Mouse (Mus musculus) testis, adult 2 months (tissue): ENCODE data around the gene 1700109H08Rik. TPM values are rescaled to one million over a fixed set of nuclear protein-coding genes. Genes with fewer than 3 reads are reported as not detected.
A peak's percentile ranks its signal among the peaks of the same experiment; 100 is the strongest.

Source experiments
- H3K27ac ChIP-seq: fragments of 200-500 bp; 2 replicates; pipeline ENCODE4 v1.5.1; 2012; ENCODE audit warnings: low read depth, low read length; ENCODE audit not compliant: control insufficient read depth, insufficient read depth
- H3K27me3 ChIP-seq: fragments of 200-500 bp; 2 replicates; pipeline ENCODE4 v1.6.1; 2012; ENCODE audit warnings: mild to moderate bottlenecking, low read length, moderate library complexity; ENCODE audit not compliant: control insufficient read depth, insufficient read depth
- H3K36me3 ChIP-seq: fragments of 200-500 bp; 2 replicates; pipeline ENCODE4 v1.6.1; 2012; ENCODE audit warnings: mild to moderate bottlenecking, low read length; ENCODE audit not compliant: control insufficient read depth, insufficient read depth
- H3K4me1 ChIP-seq: fragments of 200-500 bp; 2 replicates; pipeline ENCODE4 v1.6.1; 2012; ENCODE audit warnings: low read length; ENCODE audit not compliant: control insufficient read depth, insufficient read depth
- H3K4me3 ChIP-seq: fragments of 200-500 bp; 2 replicates; pipeline ENCODE4 v1.5.1; 2012; ENCODE audit warnings: low read depth, mild to moderate bottlenecking, low read length, moderate library complexity, mixed read lengths; ENCODE audit not compliant: control insufficient read depth
- CTCF ChIP-seq: fragments of 200-500 bp; IDR thresholded peaks from 2 replicates; pipeline ENCODE4 v1.5.1; 2012; ENCODE audit warnings: low read depth, mild to moderate bottlenecking, inconsistent platforms, low read length, moderate library complexity; ENCODE audit not compliant: control insufficient read depth, insufficient read depth, insufficient replicate concordance
- POLR2A ChIP-seq: fragments of 200-500 bp; IDR thresholded peaks from 2 replicates; pipeline ENCODE4 v1.6.1; 2012; ENCODE audit warnings: low read depth, mild to moderate bottlenecking, inconsistent platforms, low read length, moderate library complexity; ENCODE audit not compliant: control insufficient read depth
- polyA plus RNA-seq: library from polyadenylated mRNA; depleted of rRNA; stranded (reverse); fragments of >200 nt; gene quantifications from 2 replicates; pipeline ENCODE4 v1.2.3, GENCODE M21; 2012

Gene 1700109H08Rik
- polyA plus RNA-seq, 1 experiment, result 46.6 TPM

DNA sequence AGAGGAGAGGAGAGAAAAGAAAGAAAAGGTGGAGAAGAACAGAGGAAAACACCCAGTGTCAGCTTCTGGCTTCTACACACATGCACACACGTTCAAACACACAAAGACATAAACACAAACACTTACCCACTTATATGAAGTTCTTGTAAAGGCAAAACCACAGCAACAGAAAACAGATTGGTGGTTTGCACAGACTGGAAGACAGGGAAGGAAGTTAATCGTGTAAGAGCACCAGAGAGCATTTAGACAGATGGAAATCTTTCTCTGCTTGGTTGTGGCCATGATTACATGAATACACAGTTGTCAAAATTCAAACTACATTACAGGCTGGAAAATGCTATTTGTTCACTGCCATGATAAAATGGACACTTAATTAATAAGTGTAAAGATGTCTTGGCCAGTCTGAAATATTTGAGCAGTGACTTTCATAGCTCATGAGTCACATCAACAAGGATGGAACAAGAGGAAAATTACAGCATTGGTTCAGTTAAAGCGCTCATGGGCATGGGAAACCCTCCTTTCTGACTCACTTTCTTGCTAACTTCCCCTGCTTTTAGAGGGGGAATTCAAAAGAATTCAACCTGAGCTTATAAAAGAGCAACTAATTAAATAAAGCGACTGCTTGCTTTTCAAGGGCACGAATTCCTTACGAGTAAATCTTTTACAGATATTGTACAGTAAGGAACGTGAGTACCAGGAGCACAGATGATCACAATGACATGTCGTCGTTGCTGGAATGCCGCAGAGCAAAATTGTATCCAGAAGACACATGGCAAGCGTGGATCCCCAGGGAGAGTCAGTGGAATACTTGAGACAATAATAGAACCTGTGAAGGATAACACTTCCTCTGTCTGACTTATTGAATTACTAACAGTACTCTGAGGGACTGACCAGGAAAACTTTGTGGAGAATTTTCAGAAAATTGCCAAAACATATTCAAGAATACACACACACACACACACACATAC is 32.6 kb upstream of the 1700109H08Rik start:
- TF ChIP-seq POLR2A, result no peak
- TF ChIP-seq CTCF, result no peak
- Histone ChIP-seq H3K4me1 (no peaks in the 10 kb centered on the region), H3K27me3 (no peaks in the 10 kb centered on the region), H3K36me3 (no peaks in the 10 kb centered on the region), H3K27ac (no peak overlapping the region), H3K4me3 (no peak overlapping the region)

DNA sequence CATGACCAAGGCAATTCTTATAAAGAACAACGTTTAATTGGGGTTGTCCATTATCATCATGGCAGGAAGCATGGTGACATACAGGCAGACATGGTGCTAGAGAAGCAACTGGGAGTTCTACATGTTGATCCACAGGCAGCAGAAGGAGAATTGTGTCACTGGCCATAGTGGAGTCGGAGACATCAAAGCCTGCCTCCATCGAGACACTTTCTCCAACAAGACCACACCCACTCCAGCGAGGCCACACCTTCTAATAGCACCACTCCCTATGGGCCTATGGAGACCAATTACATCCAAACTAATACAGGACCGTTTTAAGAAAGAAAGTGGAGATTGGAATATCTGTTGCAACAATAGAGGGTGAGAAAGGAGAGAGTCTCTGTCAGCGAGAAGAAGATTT is 29.5 kb upstream of the 1700109H08Rik start:
- Histone ChIP-seq H3K27me3 (no peaks in the 10 kb centered on the region), H3K4me3 (no peak overlapping the region), H3K36me3 (no peaks in the 10 kb centered on the region), H3K4me1 (0 out of 2 replicates have a peak, but pooled peaks cover 2% of the 10 kb centered on the region), H3K27ac (no peak overlapping the region)
- TF ChIP-seq CTCF, result no peak
- TF ChIP-seq POLR2A, result no peak

DNA sequence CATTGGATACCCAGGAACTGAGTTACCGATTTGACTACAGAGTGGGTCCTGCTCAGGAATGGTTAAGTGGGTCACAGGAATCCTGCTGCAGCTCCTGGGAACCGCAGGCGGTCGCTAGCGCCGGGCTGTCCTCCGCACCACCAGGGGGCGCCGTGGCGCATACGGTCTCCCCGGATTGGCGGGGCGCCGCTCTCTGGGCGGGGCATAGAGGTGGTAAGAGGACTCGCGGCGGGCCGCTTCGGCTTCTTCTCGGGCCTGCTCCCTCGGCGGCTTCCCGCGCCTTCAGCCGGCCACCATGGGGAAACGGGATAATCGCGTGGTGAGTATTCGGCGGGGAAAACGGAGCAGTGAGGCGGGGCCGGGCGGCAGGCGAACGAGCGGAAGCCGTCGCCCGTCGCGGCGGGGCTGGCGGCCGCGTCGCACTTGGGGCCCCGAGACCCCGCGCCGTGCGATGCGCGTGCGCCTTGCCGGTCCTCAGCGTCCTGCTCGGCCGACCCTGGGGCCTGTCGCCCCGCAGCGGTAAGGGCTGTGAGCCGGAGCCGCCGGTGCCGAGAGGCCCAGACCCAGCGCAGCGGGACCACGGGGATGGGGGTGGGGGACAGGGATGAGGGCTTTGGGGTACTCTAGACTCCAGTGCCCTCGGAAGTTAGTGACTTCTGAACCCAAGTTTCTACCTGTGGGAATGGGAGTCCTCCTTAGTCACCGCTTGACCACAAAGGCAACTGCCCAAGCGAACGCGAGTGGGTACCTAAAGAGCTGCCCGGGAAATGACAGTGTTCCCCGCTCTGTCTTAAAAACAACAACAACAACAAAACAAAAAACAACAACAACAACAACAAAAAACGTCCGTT is 27.5 kb upstream of the 1700109H08Rik start, which contains the start of gene Fam133b:
Gene Fam133b (plus strand): TSS at position 205 of the 851 bp plus-strand sequence.
- Histone ChIP-seq H3K36me3 (no peaks in the 10 kb centered on the region), H3K27ac (peak within 1 kb of the TSS; percentile 92), H3K4me3 (peak within 1 kb of the TSS; percentile 96), H3K27me3 (no peaks in the 10 kb centered on the region), H3K4me1 (0 out of 2 replicates have a peak, but pooled peaks cover 2% of the 10 kb centered on the region)
- TF ChIP-seq POLR2A (peak; percentile 87; the same call in 1 of the 2 replicates), CTCF (peak; percentile 95)

DNA sequence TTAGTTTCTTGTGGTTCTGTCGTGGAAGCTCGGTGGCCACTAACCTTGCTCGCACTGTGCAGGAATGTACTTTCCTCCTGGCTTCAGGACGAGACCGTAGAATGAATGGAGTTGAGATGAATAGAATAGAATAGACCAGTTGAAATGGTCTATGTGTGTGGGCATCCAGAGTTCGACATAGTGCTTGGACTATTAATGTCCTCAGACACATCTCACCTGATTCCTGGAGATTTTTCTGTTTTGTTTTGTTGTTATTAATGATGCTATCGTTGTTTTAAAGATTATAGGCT is 26.9 kb upstream of the 1700109H08Rik start:
- Histone ChIP-seq H3K27me3 (no peaks in the 10 kb centered on the region), H3K27ac (peak overlapping the region; percentile 92; the same call in 1 of the 2 replicates), H3K36me3 (no peaks in the 10 kb centered on the region), H3K4me3 (peak overlapping the region; percentile 96), H3K4me1 (0 out of 2 replicates have a peak, but pooled peaks cover 2% of the 10 kb centered on the region)
- TF ChIP-seq POLR2A (no peak), CTCF (no peak)

DNA sequence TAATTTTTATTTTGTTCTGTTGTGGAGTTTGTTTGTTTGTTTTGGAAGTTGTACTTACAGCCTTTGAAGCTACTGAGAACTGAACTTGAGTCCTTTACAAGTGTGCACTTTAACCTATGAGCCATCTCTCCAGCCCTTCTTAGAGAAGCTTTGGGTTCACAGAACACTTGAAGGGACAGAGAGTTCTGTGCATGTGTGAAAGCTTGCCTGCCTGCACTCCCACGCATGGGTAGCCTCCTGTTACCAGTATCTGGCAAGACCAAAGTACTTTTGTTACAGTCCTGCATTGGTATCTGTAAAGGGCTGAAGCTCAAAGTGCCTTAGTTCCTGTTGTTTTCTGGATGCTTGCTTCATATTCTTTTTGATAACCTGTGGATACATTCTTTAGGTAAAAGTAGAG is 25.1 kb upstream of the 1700109H08Rik start:
- no peaks in the 10 kb centered on the region for H3K36me3 ChIP-seq
- TF ChIP-seq CTCF (no peak), POLR2A (no peak)
- H3K27me3 ChIP-seq, result no peaks in the 10 kb centered on the region
- H3K4me3 ChIP-seq, result no peak overlapping the region
- no peak overlapping the region for H3K27ac ChIP-seq
- H3K4me1 ChIP-seq, result 0 out of 2 replicates have a peak, but pooled peaks cover 2% of the 10 kb centered on the region

DNA sequence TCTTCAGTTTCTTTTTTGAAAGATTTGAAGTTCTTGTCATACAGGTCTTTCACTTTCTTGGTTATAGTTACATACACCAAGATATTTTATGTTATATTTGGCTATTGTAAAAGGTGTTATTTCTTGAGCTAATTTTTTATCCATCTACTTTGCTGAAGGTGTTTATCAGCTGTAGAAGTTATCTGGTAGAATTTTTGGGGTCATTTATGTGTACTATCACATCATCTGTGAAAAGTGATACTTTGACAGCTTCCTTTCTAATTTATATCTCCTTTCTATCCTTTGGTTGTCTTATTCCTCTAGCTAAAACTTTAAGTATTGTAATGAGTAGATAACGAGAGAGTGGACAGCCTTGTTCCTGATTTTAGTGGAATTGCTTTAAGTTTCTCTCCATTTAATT is 19.9 kb upstream of the 1700109H08Rik start:
- Histone ChIP-seq H3K36me3 (peaks cover 2% of the 10 kb centered on the region; the same call in 1 of the 2 replicates), H3K4me1 (no peaks in the 10 kb centered on the region), H3K27ac (no peak overlapping the region), H3K4me3 (no peak overlapping the region), H3K27me3 (no peaks in the 10 kb centered on the region)
- TF ChIP-seq CTCF, result no peak
- no peak for TF ChIP-seq POLR2A

DNA sequence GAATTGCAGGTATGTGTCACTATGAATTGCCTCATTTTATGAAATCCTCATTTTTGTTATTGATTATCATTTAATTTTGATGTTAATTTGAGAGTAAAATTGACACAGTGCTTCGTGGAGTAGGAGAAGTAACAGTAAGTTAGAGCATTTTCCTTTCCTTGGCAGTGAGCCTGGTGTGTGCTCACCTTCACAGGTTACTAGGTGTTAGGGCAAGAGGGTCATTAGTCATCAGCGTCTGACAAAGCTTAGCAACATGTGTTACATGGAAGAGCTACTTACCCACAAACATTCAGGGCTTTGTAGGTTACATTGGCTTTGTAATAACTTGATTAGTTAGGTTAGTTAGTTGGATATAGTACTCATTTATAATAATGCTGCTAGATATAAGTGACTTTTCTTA is 17.2 kb upstream of the 1700109H08Rik start:
- no peak overlapping the region for H3K27ac ChIP-seq
- no peaks in the 10 kb centered on the region for H3K27me3 ChIP-seq
- TF ChIP-seq CTCF (no peak), POLR2A (no peak)
- no peak overlapping the region for H3K4me3 ChIP-seq
- H3K4me1 ChIP-seq, result no peaks in the 10 kb centered on the region
- H3K36me3 ChIP-seq, result peaks cover 3% of the 10 kb centered on the region; the same call in 1 of the 2 replicates
